Mouse (Mus musculus) cortical plate, adult 2 months (tissue): ENCODE data around the gene Bsnd. TPM values are rescaled to one million over a fixed set of nuclear protein-coding genes. Genes with fewer than 3 reads are reported as not detected.

Source experiments
- H3K27ac ChIP-seq: fragments of 200-500 bp; 2 replicates; pipeline ENCODE4 v1.5.1; 2012; ENCODE audit warnings: low read length, control low read depth, inconsistent platforms; ENCODE audit not compliant: insufficient read depth
- H3K4me1 ChIP-seq: fragments of 200-500 bp; 2 replicates; pipeline ENCODE4 v1.6.1; 2011; ENCODE audit warnings: low read length; ENCODE audit not compliant: control insufficient read depth, insufficient read depth
- H3K4me3 ChIP-seq: fragments of 200-500 bp; 2 replicates; pipeline ENCODE4 v1.5.1; 2011; ENCODE audit warnings: mild to moderate bottlenecking, low read length, control low read depth; ENCODE audit not compliant: insufficient read depth
- CTCF ChIP-seq: fragments of 200-500 bp; IDR thresholded peaks from 2 replicates; pipeline ENCODE4 v1.5.1; 2011; ENCODE audit warnings: mild to moderate bottlenecking, control low read depth, low read length; ENCODE audit not compliant: insufficient read depth; ENCODE audit errors: extremely low read depth
- POLR2A ChIP-seq: fragments of 200-500 bp; IDR thresholded peaks from 2 replicates; pipeline ENCODE4 v1.6.1; 2011; ENCODE audit warnings: mild to moderate bottlenecking, low read length, control low read depth; ENCODE audit not compliant: insufficient read depth; ENCODE audit errors: extremely low read depth
- polyA plus RNA-seq: library from polyadenylated mRNA; depleted of rRNA; stranded (reverse); fragments of >200 nt; gene quantifications from 2 replicates; pipeline ENCODE4 v1.2.3, GENCODE M21; 2012; rRNA removed

The Bsnd gene
- polyA plus RNA-seq, 1 experiment, result not detected

DNA sequence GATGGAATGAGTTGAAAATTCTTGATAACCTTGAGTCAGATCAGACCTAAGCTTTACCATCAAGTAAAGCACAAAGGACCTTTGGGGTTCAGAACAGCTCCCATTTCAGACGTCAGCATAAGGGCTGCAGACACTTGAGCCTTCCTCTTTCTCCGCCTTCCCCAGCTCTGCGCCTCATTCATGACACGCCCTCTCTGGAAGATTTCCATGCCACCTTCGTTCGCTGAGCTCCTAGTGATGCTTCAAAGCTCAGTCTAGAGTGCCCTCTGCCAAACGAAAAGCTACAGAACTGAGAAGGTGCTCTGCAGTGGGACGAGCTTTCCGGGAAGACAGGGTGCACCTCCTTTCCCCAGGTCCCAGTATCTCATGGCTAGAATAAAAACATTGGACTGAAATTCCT, 30.1 kb downstream of the Bsnd start:
- no peaks in the 10 kb centered on the region for H3K4me1 ChIP-seq
- TF ChIP-seq CTCF, result no peak
- no peak for TF ChIP-seq POLR2A
- H3K27ac ChIP-seq, result no peak overlapping the region
- no peak overlapping the region for H3K4me3 ChIP-seq

DNA sequence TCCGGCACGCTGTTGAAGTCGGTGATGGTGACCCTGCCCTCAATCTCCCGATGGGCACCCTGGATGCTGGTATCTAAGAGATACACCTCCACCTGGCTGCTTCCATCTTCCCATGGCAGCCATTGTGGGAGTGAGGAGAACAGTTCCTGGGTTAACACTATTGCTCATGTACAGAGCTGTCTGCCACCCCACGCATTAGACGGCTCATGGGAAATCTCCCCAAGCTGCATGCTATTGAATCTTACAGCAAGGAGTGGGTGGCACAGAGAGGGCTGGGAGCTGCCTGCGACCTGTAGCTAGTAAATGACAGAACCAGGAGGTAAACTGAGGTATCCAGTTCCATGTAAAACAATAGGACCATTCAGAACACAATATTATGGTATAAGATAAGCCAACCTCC, 37.5 kb downstream of the Bsnd start:
- no peak overlapping the region for H3K4me3 ChIP-seq
- peaks cover 4% of the 10 kb centered on the region for H3K4me1 ChIP-seq
- no peak overlapping the region for H3K27ac ChIP-seq
- no peak for TF ChIP-seq CTCF
- TF ChIP-seq POLR2A, result no peak

DNA sequence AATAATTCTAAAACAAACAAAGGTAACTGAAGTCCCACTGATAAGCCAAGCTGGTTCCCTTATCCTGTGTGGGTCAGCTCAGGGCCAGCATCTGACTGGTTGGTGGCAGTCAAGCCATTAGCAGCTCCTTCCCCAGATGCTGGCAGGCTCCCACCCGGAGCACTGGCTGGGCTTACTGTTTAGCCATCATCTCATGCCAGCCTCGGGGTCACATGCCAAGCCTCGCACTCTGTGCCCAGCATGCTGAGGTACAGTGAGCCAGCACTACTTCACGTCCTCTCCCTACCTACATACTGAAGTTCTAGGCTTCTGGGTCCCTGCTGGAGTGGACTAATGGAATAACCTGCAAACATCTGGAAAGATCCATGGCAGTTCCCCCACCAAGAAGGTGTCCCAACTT, 38.6 kb downstream of the Bsnd start:
- Histone ChIP-seq H3K4me3 (no peak overlapping the region), H3K27ac (no peak overlapping the region), H3K4me1 (peaks cover 4% of the 10 kb centered on the region)
- TF ChIP-seq CTCF, result no peak
- TF ChIP-seq POLR2A, result no peak

DNA sequence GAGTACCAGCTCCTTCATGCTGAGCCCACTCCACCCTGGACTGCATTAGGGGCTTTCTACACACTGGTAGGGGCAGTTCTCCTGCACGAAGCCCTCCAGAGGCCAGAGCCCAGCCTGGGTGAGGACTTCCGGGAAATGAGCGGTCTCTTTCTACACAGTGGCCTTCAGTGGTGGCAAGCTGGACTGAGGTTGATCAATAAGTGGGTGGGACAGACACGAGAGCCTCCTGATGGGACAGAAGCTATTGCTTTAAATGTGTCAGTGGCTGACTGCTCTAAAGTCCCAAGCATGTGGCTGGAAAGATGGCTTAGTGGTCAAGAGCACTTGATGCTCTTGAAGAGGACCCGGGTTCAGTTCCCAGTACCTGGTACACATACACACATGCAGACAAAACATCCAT, 39.0 kb downstream of the Bsnd start:
- TF ChIP-seq CTCF (no peak), POLR2A (no peak)
- H3K27ac ChIP-seq, result no peak overlapping the region
- no peak overlapping the region for H3K4me3 ChIP-seq
- peaks cover 4% of the 10 kb centered on the region for H3K4me1 ChIP-seq

DNA sequence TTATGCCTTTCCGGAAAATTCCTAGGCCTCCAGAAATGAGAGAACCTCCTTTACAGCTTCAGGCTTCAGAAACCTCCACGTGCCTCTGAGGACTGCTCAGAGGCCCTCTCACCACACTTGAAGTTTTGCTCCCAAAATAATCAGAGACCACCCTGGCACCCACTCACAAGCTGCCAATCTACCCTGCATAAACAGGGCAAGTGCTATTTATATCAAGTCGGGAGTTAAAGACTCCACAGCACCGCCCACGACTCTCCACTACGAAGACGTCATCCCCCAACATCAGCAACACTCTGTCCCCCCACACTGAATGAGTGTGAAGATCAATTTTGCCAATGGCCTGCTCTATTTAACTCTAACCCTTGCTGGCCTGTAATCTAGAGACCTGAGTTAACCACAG, 39.7 kb downstream of the Bsnd start:
- H3K27ac ChIP-seq, result no peak overlapping the region
- TF ChIP-seq CTCF (no peak), POLR2A (no peak)
- H3K4me1 ChIP-seq, result peaks cover 4% of the 10 kb centered on the region
- no peak overlapping the region for H3K4me3 ChIP-seq

DNA sequence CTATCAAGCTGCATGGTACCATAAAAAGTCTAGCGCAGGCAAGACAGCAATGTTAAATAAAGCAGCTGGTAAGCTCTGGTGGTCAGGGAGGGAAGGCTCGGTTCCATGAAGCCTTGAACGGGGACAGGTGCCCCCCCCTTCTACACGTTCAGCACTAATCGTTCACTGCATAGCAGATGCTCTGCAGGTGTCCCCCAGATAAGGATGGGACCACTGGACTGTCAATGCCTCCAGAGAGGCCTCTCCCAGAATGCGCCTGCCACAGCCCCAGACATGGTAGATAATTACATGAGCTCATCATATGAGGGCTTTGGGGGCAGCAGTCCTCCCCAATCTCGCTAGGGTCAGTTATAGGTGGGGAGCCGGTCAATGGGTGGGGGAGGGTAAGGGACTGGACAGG, 42.8 kb downstream of the Bsnd start:
- no peak overlapping the region for H3K27ac ChIP-seq
- TF ChIP-seq POLR2A (no peak), CTCF (no peak)
- H3K4me1 ChIP-seq, result peaks cover 4% of the 10 kb centered on the region
- no peak overlapping the region for H3K4me3 ChIP-seq

DNA sequence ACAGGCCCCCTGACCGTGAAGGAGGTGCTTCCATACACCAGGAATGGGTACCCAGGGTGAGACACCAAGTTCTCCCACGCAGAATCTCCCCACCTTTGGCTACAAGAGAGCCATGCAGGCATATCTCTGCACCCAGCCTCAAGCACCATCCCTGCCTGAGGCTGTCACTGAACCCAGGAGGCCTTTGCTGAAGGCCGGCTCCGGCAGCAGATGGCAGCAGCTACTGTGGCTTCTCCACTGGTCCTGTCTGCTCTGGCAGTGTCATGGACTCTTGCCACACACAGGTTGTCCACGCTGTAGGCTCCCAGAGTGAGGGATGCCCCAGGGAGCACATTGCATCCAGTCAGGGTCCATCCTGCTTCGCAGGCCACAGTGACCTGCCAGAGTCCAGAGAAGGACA, 48.9 kb downstream of the Bsnd start:
- TF ChIP-seq POLR2A (no peak), CTCF (no peak)
- Histone ChIP-seq H3K4me3 (no peak overlapping the region), H3K27ac (no peak overlapping the region), H3K4me1 (peaks cover 6% of the 10 kb centered on the region)

DNA sequence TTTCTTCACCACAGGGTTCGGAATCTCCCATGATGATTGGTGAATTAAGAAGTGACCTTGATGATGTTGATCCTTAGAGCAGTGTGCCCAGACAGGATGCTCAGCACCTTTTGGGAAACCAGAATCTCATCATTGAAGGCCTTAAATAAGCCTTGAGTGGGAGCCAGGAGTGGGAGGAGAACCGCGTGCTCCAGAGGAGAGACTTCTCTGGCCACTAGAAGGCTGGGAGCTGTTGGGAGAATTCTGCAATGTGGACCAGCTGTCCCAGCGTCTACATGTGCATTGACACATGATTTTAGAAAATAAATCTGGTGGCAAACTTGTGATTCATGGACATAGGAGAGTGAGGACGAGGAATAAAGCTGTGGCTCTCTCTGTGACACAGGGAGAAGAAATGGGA, 53.3 kb downstream of the Bsnd start:
- 0 out of 2 replicates have a peak overlapping the region, but pooled peaks have one; percentile 8 for H3K27ac ChIP-seq
- TF ChIP-seq CTCF (no peak), POLR2A (no peak)
- H3K4me1 ChIP-seq, result peaks cover 11% of the 10 kb centered on the region
- H3K4me3 ChIP-seq, result no peak overlapping the region

DNA sequence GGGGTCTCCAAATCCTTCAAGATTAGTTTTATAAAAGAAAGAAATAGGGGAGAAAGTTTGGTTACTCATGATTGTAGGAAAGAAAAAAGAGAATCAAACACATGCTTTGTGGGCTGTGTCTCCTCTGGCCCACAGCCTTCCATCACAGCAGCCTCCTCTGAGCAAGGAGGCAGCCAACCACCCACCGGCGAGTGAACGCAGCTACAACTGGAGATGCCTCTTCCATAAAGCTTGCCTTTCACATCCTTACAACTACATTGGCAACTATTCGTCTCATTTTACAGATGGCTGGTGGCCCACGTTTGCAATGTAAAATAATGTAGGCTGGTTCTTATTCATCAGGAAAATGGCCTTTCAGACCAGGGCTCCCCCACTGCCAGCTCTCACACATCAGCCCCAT, 54.9 kb downstream of the Bsnd start:
- Histone ChIP-seq H3K4me3 (no peak overlapping the region), H3K27ac (no peak overlapping the region), H3K4me1 (peaks cover 11% of the 10 kb centered on the region)
- TF ChIP-seq CTCF, result no peak
- TF ChIP-seq POLR2A, result no peak

DNA sequence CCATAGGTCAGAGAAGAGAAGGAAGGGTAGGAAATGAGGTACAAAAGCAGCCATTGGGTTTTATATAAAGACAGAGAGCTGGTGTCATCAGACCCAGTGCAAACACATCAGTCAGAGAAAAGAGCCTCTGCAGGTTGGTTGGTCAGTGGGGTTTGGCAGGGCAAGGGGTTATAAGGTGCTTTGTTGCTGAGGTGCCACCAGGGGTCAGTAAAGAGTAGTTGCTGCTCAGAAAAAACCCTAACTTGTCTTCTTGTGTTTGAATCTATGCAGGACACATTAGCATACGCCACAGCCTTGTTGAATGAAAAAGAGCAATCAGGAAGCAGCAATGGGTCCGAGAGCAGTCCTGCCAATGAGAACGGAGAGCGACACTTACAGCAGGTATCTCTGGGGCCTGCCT, 55.6 kb downstream of the Bsnd start:
- H3K4me3 ChIP-seq, result no peak overlapping the region
- H3K27ac ChIP-seq, result no peak overlapping the region
- TF ChIP-seq CTCF (peak; percentile 59), POLR2A (no peak)
- H3K4me1 ChIP-seq, result peaks cover 11% of the 10 kb centered on the region

DNA sequence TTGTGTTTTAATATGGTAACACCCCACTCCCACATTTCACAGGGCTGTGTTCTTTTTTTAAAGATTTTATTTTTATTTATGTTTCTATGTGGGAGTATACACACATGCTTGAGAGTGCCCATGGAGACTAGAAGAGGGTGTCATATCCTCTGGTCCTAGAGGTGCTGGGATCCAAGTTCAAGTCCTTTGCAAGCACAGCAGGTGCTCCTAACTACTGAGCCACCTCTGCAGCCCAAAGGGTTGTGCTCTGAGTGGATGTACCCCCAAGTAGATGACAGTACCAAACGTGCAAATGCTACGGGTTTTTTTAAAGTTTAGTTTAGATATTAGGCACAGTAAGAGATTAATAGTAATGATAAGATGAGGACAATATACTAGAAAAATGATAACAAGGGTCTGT, 56.7 kb downstream of the Bsnd start:
- H3K4me1 ChIP-seq, result peaks cover 8% of the 10 kb centered on the region

More for the DNA sequence above, 56.7 kb downstream of the Bsnd start:
- Histone ChIP-seq H3K27ac (no peak overlapping the region), H3K4me3 (no peak overlapping the region)
- no peak for TF ChIP-seq POLR2A
- no peak for TF ChIP-seq CTCF

Other genes starting within 250 kb of the Bsnd start
- 17.7 and 18.1 TPM in 2 replicates for gene Usp24, start 176.1 kb downstream of the Bsnd start, polyA plus RNA-seq
- 1.7 and 2.2 TPM in 2 replicates for gene Pcsk9, start 28.0 kb downstream of the Bsnd start, polyA plus RNA-seq
- gene Dhcr24, start 68.8 kb upstream of the Bsnd start, polyA plus RNA-seq, result 95.3 and 97.6 TPM in 2 replicates
- gene Lexm, start 125.0 kb upstream of the Bsnd start, polyA plus RNA-seq, result 0.08 and 0.11 TPM in 2 replicates
- gene Ttc22, start 130.1 kb upstream of the Bsnd start, polyA plus RNA-seq, result 1.3 and 1.9 TPM in 2 replicates
- gene Pars2, start 158.8 kb upstream of the Bsnd start, polyA plus RNA-seq, result 10.4 and 10.7 TPM in 2 replicates
- gene Ttc4, start 186.7 kb upstream of the Bsnd start, polyA plus RNA-seq, result 112 and 118 TPM in 2 replicates
- 9.5 and 9.7 TPM in 2 replicates for gene Mroh7, start 238.6 kb upstream of the Bsnd start, polyA plus RNA-seq
- gene Fam151a, start 241.6 kb upstream of the Bsnd start, polyA plus RNA-seq, result 0.06 TPM in 1 of 2 replicates, not detected in the other